Mouse (Mus musculus) neural tube, embryonic 12.5 days (tissue): Measurements from ENCODE around the gene Mov10l1. TPM values are rescaled to one million over a fixed set of nuclear protein-coding genes. Genes with fewer than 3 reads are reported as not detected.

Source experiments
- ATAC-seq: fragments of 200-750 bp; cut with Nextera tagmentation; 2 replicates; pipeline ENCODE4 v1.8.0; 2017; ENCODE audit warnings: low read depth, mild to moderate bottlenecking, moderate TSS enrichment, moderate library complexity; ENCODE audit not compliant: low FRiP score
- H3K27ac ChIP-seq: fragments of 300-500 bp; sonication (generic); 2 replicates; pipeline ENCODE4 v1.5.1; 2016
- H3K27me3 ChIP-seq: fragments of 300-500 bp; sonication (generic); replicated peaks from 2 replicates; pipeline ENCODE4 v1.6.1; 2016; ENCODE audit warnings: mild to moderate bottlenecking
- H3K36me3 ChIP-seq: fragments of 300-500 bp; sonication (generic); 2 replicates; pipeline ENCODE4 v1.6.1; 2016; ENCODE audit warnings: mild to moderate bottlenecking
- H3K4me1 ChIP-seq: fragments of 300-500 bp; sonication (generic); 2 replicates; pipeline ENCODE4 v1.6.1; 2016
- H3K4me2 ChIP-seq: fragments of 300-500 bp; sonication (generic); replicated peaks from 2 replicates; pipeline ENCODE4 v1.6.1; 2016; ENCODE audit warnings: mild to moderate bottlenecking
- H3K4me3 ChIP-seq: fragments of 300-500 bp; sonication (generic); 2 replicates; pipeline ENCODE4 v1.5.1; 2016
- H3K9ac ChIP-seq: fragments of 300-500 bp; sonication (generic); 2 replicates; pipeline ENCODE4 v1.6.1; 2016; ENCODE audit warnings: mild to moderate bottlenecking
- H3K9me3 ChIP-seq: fragments of 300-500 bp; sonication (generic); 2 replicates; pipeline ENCODE4 v1.6.1; 2016; ENCODE audit warnings: mild to moderate bottlenecking
- WGBS: fragments of 180-500 bp; shearing (Covaris S2); methylation state at CpG from one replicate; pipeline ENCODE4 v1.1.7; 2016; 5-methylcytosine and 5-hydroxymethylcytosine counted together
- polyA plus RNA-seq: library from polyadenylated mRNA; unstranded; fragments of >200 nt; fragmentation: Nextera tagmentation; extraction: Ambion mirVana; gene quantifications from 2 replicates; pipeline ENCODE4 v1.2.1, GENCODE M21; 2016

Gene Mov10l1
- polyA plus RNA-seq, 1 experiment from 2014 or later, result not detected

DNA sequence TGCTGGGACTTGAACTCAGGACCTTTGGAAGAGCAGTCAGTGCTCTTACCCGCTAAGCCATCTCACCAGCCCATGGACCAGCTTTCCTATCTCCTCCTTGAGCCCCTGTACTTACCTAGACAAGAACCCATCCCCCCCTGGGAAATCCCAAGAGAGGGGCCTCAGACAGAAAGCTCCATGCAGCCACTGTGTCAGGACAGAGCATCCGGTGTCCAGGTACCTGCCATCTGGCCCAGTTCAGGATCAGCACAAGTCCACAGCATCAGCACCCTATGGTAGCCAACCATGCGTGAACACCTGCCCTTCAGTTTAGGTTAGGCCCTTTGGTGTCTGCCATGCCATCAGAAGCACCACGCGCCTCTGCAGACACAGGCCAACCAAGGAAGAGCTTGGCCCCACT lies 82.2 kb downstream of the Mov10l1 start:
- no peak overlapping the region for H3K9ac ChIP-seq
- H3K27me3 ChIP-seq, result peaks cover 63% of the 10 kb centered on the region
- no peak overlapping the region for H3K4me2 ChIP-seq
- ATAC-seq, result no peak
- H3K27ac ChIP-seq, result no peak overlapping the region
- no peaks in the 10 kb centered on the region for H3K36me3 ChIP-seq
- WGBS, result 95% methylated on average over 5 of the region's 5 CpGs
- H3K9me3 ChIP-seq, result no peaks in the 10 kb centered on the region
- no peak overlapping the region for H3K4me3 ChIP-seq
- H3K4me1 ChIP-seq, result peaks cover 4% of the 10 kb centered on the region; the same call in 1 of the 2 replicates

DNA sequence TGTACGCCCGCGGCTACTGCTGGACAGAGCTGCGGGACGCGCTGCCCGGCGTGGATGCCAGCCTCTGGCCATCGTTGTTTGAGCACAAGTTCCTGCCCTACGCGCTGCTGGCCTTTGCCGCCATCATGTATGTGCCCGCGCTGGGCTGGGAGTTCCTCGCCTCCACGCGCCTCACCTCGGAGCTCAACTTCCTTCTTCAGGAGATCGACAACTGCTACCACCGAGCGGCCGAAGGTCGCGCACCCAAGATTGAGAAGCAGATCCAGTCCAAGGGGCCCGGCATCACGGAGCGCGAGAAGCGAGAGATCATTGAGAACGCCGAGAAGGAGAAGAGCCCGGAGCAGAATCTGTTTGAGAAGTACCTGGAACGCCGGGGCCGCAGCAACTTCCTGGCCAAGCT lies 84.9 kb downstream of the Mov10l1 start:
- peaks cover 56% of the 10 kb centered on the region for H3K27me3 ChIP-seq
- H3K9ac ChIP-seq, result no peak overlapping the region
- ATAC-seq, result no peak
- no peaks in the 10 kb centered on the region for H3K4me1 ChIP-seq
- no peak overlapping the region for H3K4me3 ChIP-seq
- H3K27ac ChIP-seq, result no peak overlapping the region
- 0 out of 2 replicates have a peak overlapping the region, but pooled peaks have one; percentile 16 for H3K4me2 ChIP-seq
- no peaks in the 10 kb centered on the region for H3K36me3 ChIP-seq
- 41% methylated on average over 35 of the region's 35 CpGs for WGBS
- H3K9me3 ChIP-seq, result no peaks in the 10 kb centered on the region

GRCm38 (mm10) chr15:89068226-89068625 lies 85.5 kb downstream of the Mov10l1 start:
- 46% methylated on average over 26 of the region's 26 CpGs for WGBS
- H3K4me2 ChIP-seq, result no peak overlapping the region
- no peak overlapping the region for H3K9ac ChIP-seq
- no peaks in the 10 kb centered on the region for H3K36me3 ChIP-seq
- no peaks in the 10 kb centered on the region for H3K9me3 ChIP-seq
- no peak for ATAC-seq
- no peaks in the 10 kb centered on the region for H3K4me1 ChIP-seq
- peaks cover 56% of the 10 kb centered on the region for H3K27me3 ChIP-seq
- no peak overlapping the region for H3K27ac ChIP-seq
- no peak overlapping the region for H3K4me3 ChIP-seq

DNA sequence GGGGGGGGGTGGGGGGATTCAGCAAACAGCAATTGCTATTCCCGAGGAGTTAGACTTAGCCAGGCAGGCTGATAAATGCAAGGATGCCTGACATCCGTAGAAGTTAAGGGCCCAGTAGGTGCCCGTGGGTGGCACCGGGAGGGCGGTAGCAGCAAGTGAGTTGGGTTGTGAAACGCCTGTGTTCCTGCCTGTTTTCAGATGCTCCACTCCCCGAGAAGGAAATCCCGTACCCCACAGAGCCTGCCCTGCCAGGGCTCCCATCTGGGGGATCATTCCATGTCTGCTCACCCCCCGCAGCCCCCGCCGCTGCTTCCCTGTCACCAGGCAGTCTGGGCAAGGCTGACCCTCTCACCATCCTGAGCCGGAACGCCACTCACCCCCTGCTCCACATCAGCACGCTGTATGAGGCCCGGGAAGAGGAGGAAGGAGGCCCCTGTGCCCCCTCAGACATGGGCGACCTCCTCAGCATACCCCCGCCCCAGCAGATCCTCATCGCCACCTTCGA lies 86.7 kb downstream of the Mov10l1 start:
- no peak for ATAC-seq
- WGBS, result 83% methylated on average over 19 of the region's 19 CpGs

GRCm38 (mm10) chr15:89070606-89071005 lies 87.9 kb downstream of the Mov10l1 start:
- Histone ChIP-seq H3K9ac (no peak overlapping the region), H3K9me3 (no peaks in the 10 kb centered on the region), H3K4me2 (no peak overlapping the region), H3K4me1 (peaks cover 12% of the 10 kb centered on the region), H3K27me3 (peaks cover 47% of the 10 kb centered on the region), H3K36me3 (no peaks in the 10 kb centered on the region), H3K27ac (no peak overlapping the region), H3K4me3 (no peak overlapping the region)
- WGBS, result 73% methylated on average over 24 of the region's 24 CpGs
- ATAC-seq, result no peak

More for the DNA sequence above, 86.7 kb downstream of the Mov10l1 start:
- H3K27me3 ChIP-seq, result peaks cover 50% of the 10 kb centered on the region
- H3K4me3 ChIP-seq, result no peak overlapping the region
- H3K27ac ChIP-seq, result no peak overlapping the region
- 0 out of 2 replicates have a peak overlapping the region, but pooled peaks have one; percentile 17 for H3K9ac ChIP-seq
- no peaks in the 10 kb centered on the region for H3K9me3 ChIP-seq
- peaks cover 1% of the 10 kb centered on the region for H3K4me1 ChIP-seq
- no peaks in the 10 kb centered on the region for H3K36me3 ChIP-seq
- H3K4me2 ChIP-seq, result no peak overlapping the region

GRCm38 (mm10) chr15:89073993-89074603 lies 91.4 kb downstream of the Mov10l1 start:
- H3K9ac ChIP-seq, result 0 out of 2 replicates have a peak overlapping the region, but pooled peaks have one; percentile 97
- no peak overlapping the region for H3K4me3 ChIP-seq
- no peaks in the 10 kb centered on the region for H3K9me3 ChIP-seq
- WGBS, result 90% methylated on average over 10 of the region's 10 CpGs
- no peaks in the 10 kb centered on the region for H3K36me3 ChIP-seq
- peak overlapping the region; percentile 88; the same call in 1 of the 2 replicates for H3K4me2 ChIP-seq
- peaks cover 36% of the 10 kb centered on the region for H3K4me1 ChIP-seq
- no peak overlapping the region for H3K27ac ChIP-seq
- H3K27me3 ChIP-seq, result peaks cover 15% of the 10 kb centered on the region
- no peak for ATAC-seq

- Histone ChIP-seq H3K4me2 (peak within 1 kb of the TSS; percentile 88), H3K27me3 (peaks cover 7% of the 10 kb centered on the region), H3K9me3 (no peaks in the 10 kb centered on the region), H3K27ac (peak within 1 kb of the TSS; percentile 64; the same call in 1 of the 2 replicates), H3K9ac (peak within 1 kb of the TSS; percentile 97), H3K36me3 (no peaks in the 10 kb centered on the region), H3K4me3 (peak within 1 kb of the TSS; percentile 87), H3K4me1 (peaks cover 36% of the 10 kb centered on the region)
- WGBS, result 30% methylated on average over 11 of the region's 11 CpGs
- no peak for ATAC-seq
Measured at GRCm38 (mm10) chr15:89074613-89075477, 92.1 kb downstream of the Mov10l1 start, which contains the start of gene Trabd. Gene Trabd (plus strand): TSS chr15:89075124.

GRCm38 (mm10) chr15:89075478-89076147 lies 92.9 kb downstream of the Mov10l1 start:
- WGBS, result under 1% methylated on average over 52 of the region's 59 CpGs
- peak; percentile 92 for ATAC-seq
- 0 out of 2 replicates have a peak, but pooled peaks cover 4% of the 10 kb centered on the region for H3K27me3 ChIP-seq
- peaks cover 1% of the 10 kb centered on the region; the same call in 1 of the 2 replicates for H3K36me3 ChIP-seq
- peak overlapping the region; percentile 88 for H3K4me2 ChIP-seq
- H3K27ac ChIP-seq, result peak overlapping the region; percentile 64; the same call in 1 of the 2 replicates
- H3K9ac ChIP-seq, result peak overlapping the region; percentile 97
- peak overlapping the region; percentile 87 for H3K4me3 ChIP-seq
- no peaks in the 10 kb centered on the region for H3K9me3 ChIP-seq
- H3K4me1 ChIP-seq, result peaks cover 36% of the 10 kb centered on the region

- Histone ChIP-seq H3K4me1 (peaks cover 36% of the 10 kb centered on the region), H3K9me3 (no peaks in the 10 kb centered on the region), H3K36me3 (peaks cover 8% of the 10 kb centered on the region; the same call in 1 of the 2 replicates), H3K4me2 (peak overlapping the region; percentile 88), H3K27me3 (no peaks in the 10 kb centered on the region), H3K9ac (peak overlapping the region; percentile 97), H3K4me3 (peak overlapping the region; percentile 87), H3K27ac (peak overlapping the region; percentile 64; the same call in 1 of the 2 replicates)
- ATAC-seq, result peak; percentile 77
- 1% methylated on average over 34 of the region's 39 CpGs for WGBS
Measured at GRCm38 (mm10) chr15:89076156-89076731, 93.5 kb downstream of the Mov10l1 start.

GRCm38 (mm10) chr15:89078208-89078836 lies 95.6 kb downstream of the Mov10l1 start:
- 77% methylated on average over 9 of the region's 9 CpGs for WGBS
- H3K4me2 ChIP-seq, result 0 out of 2 replicates have a peak overlapping the region, but pooled peaks have one; percentile 88
- no peak overlapping the region; the same call in 1 of the 2 replicates for H3K9ac ChIP-seq
- H3K36me3 ChIP-seq, result peaks cover 27% of the 10 kb centered on the region
- H3K4me1 ChIP-seq, result peaks cover 36% of the 10 kb centered on the region
- no peaks in the 10 kb centered on the region for H3K27me3 ChIP-seq
- no peak overlapping the region for H3K4me3 ChIP-seq
- H3K27ac ChIP-seq, result no peak overlapping the region
- H3K9me3 ChIP-seq, result no peaks in the 10 kb centered on the region
- ATAC-seq, result no peak

DNA sequence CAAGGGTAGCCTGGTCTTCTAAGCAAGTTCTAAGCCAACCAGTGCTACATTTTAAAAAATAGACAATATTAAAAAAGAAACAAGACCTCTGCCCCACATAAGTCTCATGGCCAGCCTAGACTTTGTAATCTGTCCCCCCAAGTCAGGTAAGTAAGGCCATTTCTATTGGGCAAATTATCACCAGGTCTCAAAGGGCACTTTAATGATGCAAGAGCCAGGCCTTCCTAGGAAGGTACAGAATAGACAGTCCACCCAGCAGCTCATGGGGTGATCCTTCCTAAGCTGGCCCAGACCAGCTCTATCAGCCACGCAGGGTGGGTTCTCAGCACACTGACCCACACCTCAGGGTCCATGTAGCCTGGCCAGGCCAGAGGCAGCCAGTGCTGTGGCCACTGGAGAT lies 101.2 kb downstream of the Mov10l1 start:
- no peak overlapping the region for H3K4me3 ChIP-seq
- peaks cover 67% of the 10 kb centered on the region for H3K36me3 ChIP-seq
- WGBS, result 85% methylated on average over 1 of the region's 1 CpGs
- no peaks in the 10 kb centered on the region for H3K27me3 ChIP-seq
- no peaks in the 10 kb centered on the region for H3K9me3 ChIP-seq
- no peak for ATAC-seq
- H3K27ac ChIP-seq, result no peak overlapping the region
- no peak overlapping the region for H3K9ac ChIP-seq
- no peak overlapping the region for H3K4me2 ChIP-seq
- peaks cover 8% of the 10 kb centered on the region for H3K4me1 ChIP-seq
